Mouse (Mus musculus): ENCODE results near the gene Tspyl2.

- no peak for TF ChIP-seq CTCF (IDR thresholded peaks at IDR 0.05; ENCODE audit: low read depth)
- TF ChIP-seq EP300 (IDR thresholded peaks at IDR 0.05; ENCODE audit: low read depth), result no peak
These were observed 678 bp upstream of the Tspyl2 start for GRCm38 (mm10) chrX:152342903-152343302.
